Mouse (Mus musculus) limb, embryonic 14.5 days (tissue): ENCODE data around the gene 4930435E12Rik. TPM values are rescaled to one million over a fixed set of nuclear protein-coding genes. Genes with fewer than 3 reads are reported as not detected.
A peak's percentile ranks its signal among the peaks of the same experiment; 100 is the strongest.

ENCODE experiments used
- ATAC-seq: fragments of 200-750 bp; cut with Nextera tagmentation; 2 replicates; pipeline ENCODE4 v1.8.0; 2017; ENCODE audit warnings: low read depth, moderate number of reproducible peaks, moderate TSS enrichment; ENCODE audit not compliant: low FRiP score
- DNase-seq: peaks from one replicate; pipeline ENCODE4 v3.0.0-alpha.2; 2015; ENCODE audit warnings: low spot score
- H3K27ac ChIP-seq: fragments of 300-500 bp; sonication (generic); replicated peaks from 2 replicates; pipeline ENCODE4 v1.5.1; 2014; ENCODE audit warnings: low read depth, mild to moderate bottlenecking, low read length, moderate library complexity, mixed read lengths
- H3K27me3 ChIP-seq: fragments of 300-500 bp; sonication (generic); 2 replicates; pipeline ENCODE4 v1.6.1; 2014; ENCODE audit warnings: low read length, mixed read lengths; ENCODE audit not compliant: control insufficient read depth, insufficient read depth
- H3K36me3 ChIP-seq: fragments of 300-500 bp; sonication (generic); 2 replicates; pipeline ENCODE4 v1.6.1; 2014; ENCODE audit warnings: mild to moderate bottlenecking, low read length, moderate library complexity, mixed read lengths; ENCODE audit not compliant: control insufficient read depth, insufficient read depth
- H3K4me1 ChIP-seq: fragments of 300-500 bp; sonication (generic); 2 replicates; pipeline ENCODE4 v1.6.1; 2014; ENCODE audit warnings: antibody characterized with exemption, low read length, mixed read lengths; ENCODE audit not compliant: control insufficient read depth, insufficient read depth
- H3K4me2 ChIP-seq: fragments of 300-500 bp; sonication (generic); replicated peaks from 2 replicates; pipeline ENCODE4 v1.6.1; 2014; ENCODE audit warnings: low read depth, mild to moderate bottlenecking, low read length, moderate library complexity; ENCODE audit not compliant: severe bottlenecking
- H3K4me3 ChIP-seq: fragments of 300-500 bp; sonication (generic); replicated peaks from 2 replicates; pipeline ENCODE4 v1.5.1; 2014; ENCODE audit warnings: low read length
- H3K9ac ChIP-seq: fragments of 300-500 bp; sonication (generic); 2 replicates; pipeline ENCODE4 v1.6.1; 2014; ENCODE audit warnings: mild to moderate bottlenecking, low read depth, low read length, moderate library complexity; ENCODE audit not compliant: severe bottlenecking
- H3K9me3 ChIP-seq: fragments of 300-500 bp; sonication (generic); 2 replicates; pipeline ENCODE4 v1.6.1; 2016; ENCODE audit warnings: low read length; ENCODE audit not compliant: control insufficient read depth
- POLR2A ChIP-seq: fragments of 200-500 bp; IDR thresholded peaks from 2 replicates; pipeline ENCODE4 v1.8.0; 2012; ENCODE audit warnings: inconsistent platforms, mild to moderate bottlenecking, moderate library complexity, borderline replicate concordance; ENCODE audit not compliant: insufficient read depth, insufficient read length; ENCODE audit errors: extremely low read depth
- WGBS: fragments of 180-500 bp; shearing (Covaris S2); extraction: QIAGEN DNeasy Blood & Tissue Kit; methylation state at CpG from one replicate; pipeline ENCODE4 v1.1.7; 2014; 5-methylcytosine and 5-hydroxymethylcytosine counted together
- polyA plus RNA-seq, 2 experiments: library from polyadenylated mRNA; depleted of rRNA in 1 of 2; stranded (reverse) in 1 of 2; unstranded in 1 of 2; fragments of >200 nt; fragmentation: Nextera tagmentation in 1 of 2; extraction: Ambion mirVana in 1 of 2; gene quantifications; 2 replicates each; pipeline versions ENCODE4 v1.2.1 to v1.2.3; 2012 to 2014

4930435E12Rik gene
- polyA plus RNA-seq (2012; rRNA removed) = not detected in 2 replicates
- polyA plus RNA-seq (2014; fragmentation: Nextera tagmentation; extraction: Ambion mirVana) = not detected in 2 replicates

GRCm38 (mm10) chr16:38828649-38829048 is at the start of gene 4930435E12Rik:
Gene 4930435E12Rik, minus strand, starts transcription at chr16:38828749.
- Histone ChIP-seq H3K4me1 (no peaks in the 10 kb centered on the region), H3K9ac (no peak within 1 kb of the TSS), H3K4me2 (no peak within 1 kb of the TSS), H3K4me3 (no peak within 1 kb of the TSS), H3K27me3 (no peaks in the 10 kb centered on the region), H3K9me3 (no peaks in the 10 kb centered on the region), H3K27ac (no peak within 1 kb of the TSS), H3K36me3 (no peaks in the 10 kb centered on the region)
- DNase-seq (no peak), ATAC-seq (no peak)
- 83% methylated on average over 3 of the region's 3 CpGs for WGBS
- TF ChIP-seq POLR2A = no peak

GRCm38 (mm10) chr16:38874481-38874880 is 45.9 kb upstream of the 4930435E12Rik start:
- no peak overlapping the region for H3K4me2 ChIP-seq
- 0 out of 2 replicates have a peak overlapping the region, but pooled peaks have one; percentile 8 for H3K9ac ChIP-seq
- no peaks in the 10 kb centered on the region for H3K9me3 ChIP-seq
- no peaks in the 10 kb centered on the region for H3K4me1 ChIP-seq
- H3K27ac ChIP-seq = no peak overlapping the region
- no peaks in the 10 kb centered on the region for H3K36me3 ChIP-seq
- no peak for DNase-seq
- TF ChIP-seq POLR2A = no peak
- WGBS = 26% methylated on average over 4 of the region's 4 CpGs
- H3K27me3 ChIP-seq = no peaks in the 10 kb centered on the region
- H3K4me3 ChIP-seq = no peak overlapping the region
- no peak for ATAC-seq

DNA sequence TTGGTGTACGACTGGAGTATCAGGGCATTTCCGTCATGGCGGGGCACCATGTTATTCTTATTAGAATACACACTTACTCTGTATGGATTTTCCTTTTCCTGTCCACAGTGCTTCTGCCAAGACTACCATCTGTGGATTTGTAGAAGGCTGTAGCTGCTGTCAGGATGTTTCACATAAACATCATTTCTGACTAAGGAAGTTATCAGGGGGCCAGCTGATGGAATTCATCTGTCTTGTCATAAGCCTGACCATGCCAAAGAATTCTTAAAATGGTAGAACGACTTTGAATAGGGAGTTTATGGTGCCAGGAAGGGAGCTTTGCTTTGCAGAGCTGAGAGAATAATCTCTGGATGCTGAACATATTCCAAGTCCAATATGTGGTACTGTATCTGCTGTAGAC is 44.7 kb upstream of the 4930435E12Rik start:
- ATAC-seq = no peak
- no peak overlapping the region for H3K4me2 ChIP-seq
- no peak overlapping the region for H3K27ac ChIP-seq
- H3K36me3 ChIP-seq = no peaks in the 10 kb centered on the region
- no peaks in the 10 kb centered on the region for H3K27me3 ChIP-seq
- no peak for DNase-seq
- TF ChIP-seq POLR2A = no peak
- H3K9me3 ChIP-seq = no peaks in the 10 kb centered on the region
- H3K9ac ChIP-seq = no peak overlapping the region
- WGBS = 93% methylated on average over 4 of the region's 4 CpGs
- H3K4me1 ChIP-seq = no peaks in the 10 kb centered on the region
- no peak overlapping the region for H3K4me3 ChIP-seq

DNA sequence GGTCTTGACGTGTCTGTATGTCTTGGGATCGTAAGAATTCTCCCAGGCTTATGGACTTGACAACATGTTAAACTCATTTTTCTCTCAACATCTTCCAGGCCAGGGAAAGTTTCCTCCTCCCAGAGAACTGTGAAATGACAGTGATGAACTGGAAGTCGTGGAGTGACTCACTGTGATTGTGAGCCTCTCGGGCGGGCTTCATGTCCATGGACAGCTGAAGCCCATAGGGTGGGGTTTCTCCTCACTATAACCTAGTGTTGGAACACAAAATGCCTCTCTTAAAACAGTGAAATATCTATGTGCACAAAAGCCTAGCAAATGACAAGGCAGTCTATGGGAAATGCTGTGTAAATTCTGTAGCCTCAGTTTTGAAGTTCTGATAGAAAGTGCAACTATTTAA is 35.8 kb upstream of the 4930435E12Rik start:
- Histone ChIP-seq H3K27me3 (no peaks in the 10 kb centered on the region), H3K27ac (no peak overlapping the region), H3K4me2 (no peak overlapping the region), H3K36me3 (no peaks in the 10 kb centered on the region), H3K4me1 (no peaks in the 10 kb centered on the region), H3K9me3 (0 out of 2 replicates have a peak, but pooled peaks cover 4% of the 10 kb centered on the region), H3K4me3 (no peak overlapping the region), H3K9ac (no peak overlapping the region)
- no peak for ATAC-seq
- 74% methylated on average over 5 of the region's 5 CpGs for WGBS
- TF ChIP-seq POLR2A = no peak
- DNase-seq = no peak

GRCm38 (mm10) chr16:38860548-38860947 is 32.0 kb upstream of the 4930435E12Rik start:
- no peaks in the 10 kb centered on the region for H3K9me3 ChIP-seq
- H3K36me3 ChIP-seq = no peaks in the 10 kb centered on the region
- TF ChIP-seq POLR2A = no peak
- H3K9ac ChIP-seq = no peak overlapping the region
- H3K27me3 ChIP-seq = no peaks in the 10 kb centered on the region
- no peaks in the 10 kb centered on the region for H3K4me1 ChIP-seq
- H3K27ac ChIP-seq = no peak overlapping the region
- H3K4me2 ChIP-seq = no peak overlapping the region
- ATAC-seq (no peak), DNase-seq (no peak)
- WGBS = 66% methylated on average over 6 of the region's 6 CpGs
- no peak overlapping the region for H3K4me3 ChIP-seq
